Mouse (Mus musculus): ENCODE data around the gene Lgalsl. TPM values are rescaled to one million over a fixed set of nuclear protein-coding genes. Genes with fewer than 3 reads are reported as not detected.

Lgalsl gene
- polyA plus RNA-seq, 1 experiment = 15.8 TPM

DNA sequence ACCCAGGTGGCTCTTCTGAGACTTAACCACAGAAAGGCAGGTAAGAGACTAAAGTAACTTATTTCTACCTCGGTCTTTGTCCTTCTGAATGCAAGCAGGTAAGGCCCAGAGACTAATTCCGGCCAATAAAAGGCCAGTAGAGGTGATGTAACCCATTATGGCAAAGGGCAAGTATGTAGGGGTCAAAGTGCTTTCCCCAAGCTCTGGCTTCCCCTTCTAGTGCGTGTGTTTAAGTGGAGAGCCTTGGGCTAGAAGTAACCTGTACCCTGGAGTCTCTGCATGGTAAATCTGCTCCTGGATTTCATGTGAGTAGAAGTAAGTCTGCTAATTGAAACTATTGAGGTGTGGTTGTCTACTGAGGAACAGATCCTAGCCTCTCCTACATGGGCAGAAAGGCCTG is 42.8 kb downstream of the Lgalsl start:
- Histone ChIP-seq H3K9me3 (peaks cover 33% of the 10 kb centered on the region), H3K4me3 (replicated peaks) (no peak overlapping the region), H3K36me3 (replicated peaks; ENCODE audit: low read length) (peaks cover 32% of the 10 kb centered on the region), H3K27me3 (replicated peaks) (no peaks in the 10 kb centered on the region), H3K4me1 (peaks cover 51% of the 10 kb centered on the region)
- TF ChIP-seq FLI1 (IDR thresholded peaks at IDR 0.05; ENCODE audit: low read length) = no peak

DNA sequence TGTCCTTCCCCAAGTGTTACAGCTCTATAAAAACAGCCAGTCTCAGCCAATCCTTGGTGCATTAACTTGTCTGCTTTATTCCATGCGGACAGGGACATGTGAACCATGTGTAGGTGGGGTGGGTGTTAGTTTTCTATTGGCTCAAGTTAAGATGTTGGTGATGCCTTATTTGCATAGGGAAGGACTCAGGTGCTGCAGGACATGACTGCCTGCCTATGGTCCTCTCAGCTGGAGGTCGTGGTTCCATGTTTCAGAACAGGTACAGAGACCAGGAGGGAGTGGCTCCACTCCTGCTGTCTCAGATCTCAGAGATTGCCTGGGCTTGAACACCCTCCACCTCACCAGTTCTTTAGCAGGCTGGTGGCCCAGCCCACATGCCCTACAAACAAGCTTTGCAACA is 44.7 kb downstream of the Lgalsl start:
- H3K4me3 ChIP-seq (replicated peaks) = no peak overlapping the region
- H3K9me3 ChIP-seq = peaks cover 43% of the 10 kb centered on the region
- no peaks in the 10 kb centered on the region for H3K27me3 ChIP-seq (replicated peaks)
- peaks cover 49% of the 10 kb centered on the region for H3K4me1 ChIP-seq
- H3K36me3 ChIP-seq (replicated peaks; ENCODE audit: low read length) = peaks cover 43% of the 10 kb centered on the region
- TF ChIP-seq FLI1 (IDR thresholded peaks at IDR 0.05; ENCODE audit: low read length) = no peak
- no peak for TF ChIP-seq GATA1 (IDR thresholded peaks at IDR 0.05; ENCODE audit: borderline replicate concordance, low read length)

DNA sequence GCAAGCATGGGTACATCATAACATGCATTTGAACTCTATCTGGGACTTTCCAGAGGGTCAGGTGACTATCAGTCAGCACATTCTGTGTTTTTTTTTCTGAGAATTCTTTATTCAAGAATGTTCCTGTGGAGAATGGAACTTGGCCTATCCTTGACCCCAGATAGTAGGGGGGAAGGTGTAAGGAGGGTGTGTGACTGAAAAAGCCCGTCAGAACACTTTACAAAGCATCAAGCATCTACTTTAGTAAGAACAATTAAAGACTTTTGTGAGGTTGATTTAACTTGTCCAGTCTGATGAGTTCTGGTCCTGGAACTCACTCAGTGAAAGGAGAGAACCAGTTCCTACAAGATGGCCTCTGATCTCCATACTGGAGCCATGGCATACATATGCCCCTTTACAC is 45.7 kb downstream of the Lgalsl start:
- H3K4me3 ChIP-seq (replicated peaks) = no peak overlapping the region
- TF ChIP-seq GATA1 (IDR thresholded peaks at IDR 0.05; ENCODE audit: borderline replicate concordance, low read length) (no peak), FLI1 (IDR thresholded peaks at IDR 0.05; ENCODE audit: low read length) (no peak)
- no peaks in the 10 kb centered on the region for H3K27me3 ChIP-seq (replicated peaks)
- peaks cover 43% of the 10 kb centered on the region for H3K9me3 ChIP-seq
- H3K4me1 ChIP-seq = peaks cover 50% of the 10 kb centered on the region
- peaks cover 47% of the 10 kb centered on the region for H3K36me3 ChIP-seq (replicated peaks; ENCODE audit: low read length)

DNA sequence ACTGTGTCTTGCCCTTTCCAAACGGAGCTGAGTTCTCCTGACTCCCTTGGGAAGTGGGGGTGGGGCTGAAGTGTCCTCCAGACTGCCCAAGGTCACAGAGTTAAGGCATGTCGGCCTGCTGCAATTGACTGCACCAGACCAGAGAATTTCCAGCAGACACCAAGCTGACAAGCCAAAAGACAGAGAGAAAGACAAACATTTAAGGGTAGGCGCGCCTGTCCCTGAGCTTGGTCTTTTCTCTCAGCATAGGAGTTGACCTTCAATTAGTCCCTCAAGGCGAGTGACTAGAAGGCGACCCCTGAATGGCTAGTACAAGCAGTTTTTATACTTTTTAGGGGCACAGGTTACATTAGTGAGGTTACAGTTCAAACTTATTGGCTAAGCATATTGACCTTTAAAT is 46.1 kb downstream of the Lgalsl start:
- Histone ChIP-seq H3K27me3 (replicated peaks) (no peaks in the 10 kb centered on the region), H3K36me3 (replicated peaks; ENCODE audit: low read length) (peaks cover 47% of the 10 kb centered on the region), H3K9me3 (peaks cover 43% of the 10 kb centered on the region), H3K4me3 (replicated peaks) (no peak overlapping the region), H3K4me1 (peaks cover 54% of the 10 kb centered on the region)
- TF ChIP-seq GATA1 (IDR thresholded peaks at IDR 0.05; ENCODE audit: borderline replicate concordance, low read length) = no peak
- no peak for TF ChIP-seq FLI1 (IDR thresholded peaks at IDR 0.05; ENCODE audit: low read length)

DNA sequence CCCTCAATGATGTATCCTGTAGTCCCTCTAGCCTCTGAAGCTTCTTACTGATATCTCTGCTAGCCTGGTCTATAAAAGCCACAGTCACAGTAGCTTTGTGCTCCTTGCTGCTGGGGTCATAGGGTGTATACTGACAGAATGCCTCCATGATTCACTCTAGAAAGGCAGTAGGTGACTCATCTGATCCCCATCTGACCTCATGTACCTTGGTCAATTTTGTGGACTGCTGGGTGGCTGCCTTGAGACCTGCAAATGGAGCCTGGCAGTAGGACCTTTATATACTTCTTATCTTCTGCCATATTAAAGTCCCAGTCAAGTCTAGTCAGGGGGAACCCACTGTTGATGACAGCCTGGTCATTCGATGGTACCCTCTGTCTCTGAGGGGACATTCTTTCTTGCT is 47.4 kb downstream of the Lgalsl start:
- Histone ChIP-seq H3K27me3 (replicated peaks) (no peaks in the 10 kb centered on the region), H3K4me3 (replicated peaks) (peak overlapping the region; percentile 26), H3K9me3 (peaks cover 43% of the 10 kb centered on the region), H3K4me1 (peaks cover 58% of the 10 kb centered on the region), H3K36me3 (replicated peaks; ENCODE audit: low read length) (peaks cover 47% of the 10 kb centered on the region)
- TF ChIP-seq GATA1 (IDR thresholded peaks at IDR 0.05; ENCODE audit: borderline replicate concordance, low read length) (no peak), FLI1 (IDR thresholded peaks at IDR 0.05; ENCODE audit: low read length) (no peak)

DNA sequence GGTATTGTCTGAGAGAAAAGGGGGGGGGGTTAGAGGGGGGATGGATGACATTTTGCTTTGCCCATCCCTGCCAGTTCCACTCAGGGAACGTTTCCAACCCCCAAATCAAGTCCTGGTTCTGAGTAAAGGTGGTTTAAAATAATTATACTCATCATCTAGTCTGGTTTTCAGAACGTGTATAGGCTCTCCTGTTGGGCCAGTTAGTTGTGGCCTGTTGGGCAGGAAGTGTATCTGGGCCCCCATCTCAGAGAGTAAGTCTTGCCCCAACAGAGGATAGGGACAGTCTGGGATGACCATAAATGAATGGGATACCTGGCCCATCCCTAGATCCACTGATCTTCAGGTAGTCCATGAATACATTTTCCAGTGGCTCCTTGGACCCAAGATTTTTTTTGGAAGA is 48.2 kb downstream of the Lgalsl start:
- H3K4me3 ChIP-seq (replicated peaks) = no peak overlapping the region
- no peaks in the 10 kb centered on the region for H3K27me3 ChIP-seq (replicated peaks)
- H3K9me3 ChIP-seq = peaks cover 43% of the 10 kb centered on the region
- H3K36me3 ChIP-seq (replicated peaks; ENCODE audit: low read length) = peaks cover 48% of the 10 kb centered on the region
- peaks cover 60% of the 10 kb centered on the region for H3K4me1 ChIP-seq
- no peak for TF ChIP-seq GATA1 (IDR thresholded peaks at IDR 0.05; ENCODE audit: borderline replicate concordance, low read length)
- no peak for TF ChIP-seq FLI1 (IDR thresholded peaks at IDR 0.05; ENCODE audit: low read length)

DNA sequence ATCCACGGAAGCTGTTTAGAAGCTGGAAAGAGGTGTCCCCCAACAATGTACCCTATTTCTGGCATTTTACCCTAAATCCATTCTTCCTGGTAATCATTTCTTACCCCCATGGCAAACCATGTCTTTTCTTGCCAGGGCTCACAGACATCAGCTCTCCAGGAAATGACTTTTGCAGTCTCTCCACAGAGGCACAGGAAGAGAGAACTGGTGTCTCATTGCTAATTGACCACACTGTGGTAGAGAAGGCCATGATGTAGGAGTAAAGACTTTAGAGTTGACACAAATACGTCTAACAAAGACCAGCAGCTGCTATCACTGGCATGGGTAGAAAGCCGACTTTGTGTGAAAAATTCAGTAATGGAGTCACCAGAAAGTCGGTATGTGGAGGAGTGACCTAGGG is 50.5 kb downstream of the Lgalsl start:
- H3K9me3 ChIP-seq = peaks cover 40% of the 10 kb centered on the region
- TF ChIP-seq FLI1 (IDR thresholded peaks at IDR 0.05; ENCODE audit: low read length) = peak; percentile 65; the same call in 1 of the 2 replicates
- no peak for TF ChIP-seq GATA1 (IDR thresholded peaks at IDR 0.05; ENCODE audit: borderline replicate concordance, low read length)

DNA sequence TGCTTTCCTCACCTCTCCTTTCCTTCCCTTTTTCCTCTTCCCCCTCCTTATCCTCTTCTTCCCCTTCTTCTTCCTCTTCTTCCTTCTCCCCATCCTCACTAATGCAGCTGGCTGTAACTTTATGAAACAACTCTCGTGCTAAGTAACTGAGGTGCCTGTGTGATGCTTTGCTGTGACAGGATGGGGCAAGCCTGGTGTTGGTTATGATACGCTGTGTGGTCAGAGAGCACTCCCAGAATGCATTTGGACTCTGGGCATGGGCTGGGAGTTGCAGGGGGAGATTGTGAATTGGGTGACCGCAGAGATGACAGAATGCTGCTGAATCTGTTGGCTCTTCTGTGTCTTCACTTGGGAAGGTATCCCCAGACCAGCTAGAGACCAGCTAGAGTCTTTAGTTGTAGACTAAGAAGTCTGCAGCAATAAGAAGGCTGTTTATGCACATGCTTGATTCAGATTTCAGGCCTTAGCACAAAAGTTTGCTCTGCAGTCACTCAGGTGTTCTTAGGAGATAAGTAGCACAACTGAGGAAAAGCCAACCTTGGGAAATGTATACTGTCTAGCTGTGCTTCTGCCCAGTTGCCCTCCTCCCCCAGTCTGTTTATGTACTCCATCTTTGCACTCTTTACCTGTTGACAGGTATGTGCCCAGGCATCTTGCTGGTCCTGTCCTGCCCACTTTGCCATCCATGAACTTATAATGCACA is 51.8 kb downstream of the Lgalsl start:
- Histone ChIP-seq H3K4me1 (peaks cover 81% of the 10 kb centered on the region), H3K27me3 (replicated peaks) (no peaks in the 10 kb centered on the region), H3K4me3 (replicated peaks) (peak overlapping the region; percentile 85), H3K9me3 (peaks cover 28% of the 10 kb centered on the region), H3K36me3 (replicated peaks; ENCODE audit: low read length) (peaks cover 45% of the 10 kb centered on the region)
- TF ChIP-seq GATA1 (IDR thresholded peaks at IDR 0.05; ENCODE audit: borderline replicate concordance, low read length) (peak; percentile 88), FLI1 (IDR thresholded peaks at IDR 0.05; ENCODE audit: low read length) (no peak)

More for the DNA sequence above, 50.5 kb downstream of the Lgalsl start:
- Histone ChIP-seq H3K27me3 (replicated peaks) (no peaks in the 10 kb centered on the region), H3K36me3 (replicated peaks; ENCODE audit: low read length) (peaks cover 53% of the 10 kb centered on the region), H3K4me3 (replicated peaks) (peak overlapping the region; percentile 80), H3K4me1 (peaks cover 76% of the 10 kb centered on the region)

DNA sequence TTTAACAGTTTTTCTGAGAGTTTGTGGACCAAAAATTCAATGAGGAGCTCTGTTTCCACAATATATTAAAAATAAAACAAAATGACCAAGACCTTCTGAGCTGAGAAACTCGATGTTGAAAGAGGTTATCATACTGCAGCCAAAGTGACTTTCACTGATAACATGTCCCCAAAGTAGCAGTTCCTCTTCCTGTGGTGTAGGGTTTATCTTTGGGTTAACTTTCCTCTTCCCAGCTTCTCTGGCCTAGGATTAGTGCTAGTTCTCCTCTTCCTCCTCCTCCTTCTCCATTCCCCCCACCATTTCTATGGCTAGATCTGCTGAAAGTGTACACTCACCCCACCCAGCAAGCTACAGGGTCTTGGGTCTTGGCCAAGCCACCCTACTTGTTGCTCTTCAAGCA is 52.6 kb downstream of the Lgalsl start:
- TF ChIP-seq FLI1 (IDR thresholded peaks at IDR 0.05; ENCODE audit: low read length) (no peak), GATA1 (IDR thresholded peaks at IDR 0.05; ENCODE audit: borderline replicate concordance, low read length) (peak; percentile 59; the same call in 1 of the 3 replicates)
- Histone ChIP-seq H3K4me3 (replicated peaks) (peak overlapping the region; percentile 67), H3K36me3 (replicated peaks; ENCODE audit: low read length) (peaks cover 42% of the 10 kb centered on the region), H3K27me3 (replicated peaks) (no peaks in the 10 kb centered on the region), H3K9me3 (peaks cover 26% of the 10 kb centered on the region), H3K4me1 (peaks cover 76% of the 10 kb centered on the region)

DNA sequence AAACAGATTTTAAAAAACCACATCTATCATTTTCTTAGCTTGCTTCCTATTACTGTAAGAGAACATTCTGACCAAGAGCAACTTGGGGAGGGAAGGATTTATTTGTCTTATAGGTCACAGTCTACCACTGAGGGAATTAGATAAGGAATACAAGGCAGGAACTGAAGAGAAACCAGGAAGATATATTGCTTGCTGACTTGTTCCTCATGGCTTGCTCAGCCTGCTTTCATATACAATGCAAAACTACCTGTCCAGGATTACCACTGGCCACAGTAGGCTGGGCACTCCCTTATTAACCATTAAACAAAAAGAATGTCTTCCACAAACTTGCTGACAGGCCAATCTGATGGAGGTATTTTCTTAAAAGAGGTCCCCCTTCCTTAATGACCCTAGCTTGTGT is 54.2 kb downstream of the Lgalsl start:
- peaks cover 62% of the 10 kb centered on the region for H3K4me1 ChIP-seq
- TF ChIP-seq FLI1 (IDR thresholded peaks at IDR 0.05; ENCODE audit: low read length) (no peak), GATA1 (IDR thresholded peaks at IDR 0.05; ENCODE audit: borderline replicate concordance, low read length) (no peak; the same call in 2 of the 3 replicates)
- no peaks in the 10 kb centered on the region for H3K27me3 ChIP-seq (replicated peaks)

More for the DNA sequence above, 54.2 kb downstream of the Lgalsl start:
- H3K9me3 ChIP-seq = peaks cover 27% of the 10 kb centered on the region
- H3K36me3 ChIP-seq (replicated peaks; ENCODE audit: low read length) = peaks cover 41% of the 10 kb centered on the region
- no peak overlapping the region for H3K4me3 ChIP-seq (replicated peaks)

Other genes starting within 250 kb of the Lgalsl start
- 11.3 and 19.6 TPM in 2 replicates for gene Aftph, start 89.5 kb downstream of the Lgalsl start, polyA plus RNA-seq (2012; ENCODE audit: insufficient read depth, low replicate concordance)